Mouse (Mus musculus) gastrocnemius, postnatal 4 days (tissue): ENCODE measurements at regions not wholly inside any gene's neighbourhood (a gene's known extent, or its start where the extent isn't known, plus 50 kb on each side); places are given as distances from the start of the nearest gene placed in this dataset.

Experiments
- DNase-seq, 2 experiments: peaks; one replicate each; pipeline ENCODE4 v3.0.0; 2021 to 2022; ENCODE audit warnings: low spot score in 2 of 2, mixed read lengths in 2 of 2

- no peak for DNase-seq
Observed at GRCm38 (mm10) chr4:106262751-106263725, 53.0 kb upstream of the Usp24 start.
